Mouse (Mus musculus) heart, embryonic 13.5 days (tissue): ENCODE measurements around the gene Gm36079. TPM values are rescaled to one million over a fixed set of nuclear protein-coding genes. Genes with fewer than 3 reads are reported as not detected.
"Not testable (repeated sequence)": the region's sequence is repeated elsewhere in the genome, so short reads cannot be mapped to it uniquely, and the experiment has no call there.

Experiments
- ATAC-seq: fragments of 200-750 bp; cut with Nextera tagmentation; 2 replicates; pipeline ENCODE4 v1.8.0; 2017; ENCODE audit warnings: moderate TSS enrichment; ENCODE audit not compliant: insufficient number of reproducible peaks, low FRiP score, low TSS enrichment; ENCODE audit errors: extremely low read depth
- H3K27ac ChIP-seq: fragments of 300-500 bp; sonication (generic); replicated peaks from 2 replicates; pipeline ENCODE4 v1.5.1; 2015; ENCODE audit warnings: moderate library complexity, mild to moderate bottlenecking, inconsistent platforms
- H3K27me3 ChIP-seq: fragments of 300-500 bp; sonication (generic); replicated peaks from 2 replicates; pipeline ENCODE4 v1.6.1; 2015; ENCODE audit warnings: mild to moderate bottlenecking, inconsistent platforms
- H3K36me3 ChIP-seq: fragments of 300-500 bp; sonication (generic); 2 replicates; pipeline ENCODE4 v1.6.1; 2015; ENCODE audit warnings: mild to moderate bottlenecking, inconsistent platforms
- H3K4me1 ChIP-seq: fragments of 300-500 bp; sonication (generic); 2 replicates; pipeline ENCODE4 v1.6.1; 2015; ENCODE audit warnings: inconsistent platforms
- H3K4me2 ChIP-seq: fragments of 300-500 bp; sonication (generic); 2 replicates; pipeline ENCODE4 v1.6.1; 2015; ENCODE audit warnings: inconsistent platforms, mild to moderate bottlenecking, moderate library complexity
- H3K4me3 ChIP-seq: fragments of 300-500 bp; sonication (generic); 2 replicates; pipeline ENCODE4 v1.5.1; 2015; ENCODE audit warnings: moderate library complexity, mild to moderate bottlenecking, inconsistent platforms
- H3K9ac ChIP-seq: fragments of 300-500 bp; sonication (generic); 2 replicates; pipeline ENCODE4 v1.6.1; 2015; ENCODE audit warnings: inconsistent platforms, mild to moderate bottlenecking, moderate library complexity
- H3K9me3 ChIP-seq: fragments of 300-500 bp; sonication (generic); 2 replicates; pipeline ENCODE4 v1.6.1; 2016; ENCODE audit warnings: inconsistent platforms
- WGBS: fragments of 180-500 bp; shearing (Covaris S2); methylation state at CpG from one replicate; pipeline ENCODE4 v1.1.7; 2015; ENCODE audit warnings: mixed read lengths; 5-methylcytosine and 5-hydroxymethylcytosine counted together
- polyA plus RNA-seq: library from polyadenylated mRNA; unstranded; fragments of >200 nt; fragmentation: Nextera tagmentation; extraction: Ambion mirVana; gene quantifications from 2 replicates; pipeline ENCODE4 v1.2.1, GENCODE M21; 2015

The Gm36079 gene
- polyA plus RNA-seq, result not detected in 2 replicates

DNA sequence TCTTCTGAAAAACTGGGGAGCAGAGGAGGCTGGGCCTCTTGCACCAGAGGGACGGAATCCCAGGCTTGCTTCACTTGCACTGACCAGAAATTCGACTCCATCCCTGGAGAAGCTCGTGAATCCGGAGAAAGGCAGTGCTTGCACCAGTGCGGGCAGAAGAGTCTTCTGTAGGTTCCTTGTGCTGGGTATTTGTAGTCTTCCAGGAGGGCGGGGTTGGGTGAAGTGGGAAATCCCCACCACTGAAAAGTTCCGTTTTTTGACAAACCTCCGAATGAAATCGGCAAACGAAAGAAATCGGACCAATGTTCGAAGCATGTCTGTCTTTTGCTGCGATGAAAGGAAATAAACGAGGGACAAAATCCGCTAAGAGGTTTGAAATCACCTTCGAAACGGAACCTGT, at the start of gene Gm36079:
TSS of gene Gm36079 (minus strand) at position 101 of the 400 bp plus-strand sequence.
- peaks cover 27% of the 10 kb centered on the region for H3K27me3 ChIP-seq
- not testable (repeated sequence) for H3K4me2 ChIP-seq, H3K9me3 ChIP-seq, H3K4me1 ChIP-seq, H3K27ac ChIP-seq, H3K36me3 ChIP-seq, H3K9ac ChIP-seq, ATAC-seq, H3K4me3 ChIP-seq
- 0% methylated on average over 3 of the region's 17 CpGs for WGBS

- ATAC-seq, result not testable (repeated sequence)
Measured at GRCm38 (mm10) chr13:120070878-120071277, 44.1 kb upstream of the Gm36079 start.

GRCm38 (mm10) chr13:120070012-120070598, 43.3 kb upstream of the Gm36079 start:
- not testable (repeated sequence) for H3K36me3 ChIP-seq, H3K27ac ChIP-seq, ATAC-seq, H3K9ac ChIP-seq, H3K9me3 ChIP-seq, H3K4me3 ChIP-seq, H3K4me1 ChIP-seq, H3K4me2 ChIP-seq, H3K27me3 ChIP-seq
- no CpG with 5 or more reads among the region's 12 CpGs for WGBS

More at GRCm38 (mm10) chr13:120070878-120071277, 44.1 kb upstream of the Gm36079 start:
- not testable (repeated sequence) for H3K27me3 ChIP-seq, H3K9me3 ChIP-seq, H3K4me2 ChIP-seq, H3K9ac ChIP-seq, H3K4me1 ChIP-seq, H3K27ac ChIP-seq, H3K4me3 ChIP-seq, H3K36me3 ChIP-seq
- no CpG with 5 or more reads among the region's 13 CpGs for WGBS

- not testable (repeated sequence) for H3K27me3 ChIP-seq, ATAC-seq, H3K4me2 ChIP-seq, H3K9me3 ChIP-seq, H3K9ac ChIP-seq, H3K4me3 ChIP-seq, H3K4me1 ChIP-seq, H3K27ac ChIP-seq, H3K36me3 ChIP-seq
- no CpG with 5 or more reads among the region's 22 CpGs for WGBS
Measured at GRCm38 (mm10) chr13:120063439-120064089, 36.8 kb upstream of the Gm36079 start.

DNA sequence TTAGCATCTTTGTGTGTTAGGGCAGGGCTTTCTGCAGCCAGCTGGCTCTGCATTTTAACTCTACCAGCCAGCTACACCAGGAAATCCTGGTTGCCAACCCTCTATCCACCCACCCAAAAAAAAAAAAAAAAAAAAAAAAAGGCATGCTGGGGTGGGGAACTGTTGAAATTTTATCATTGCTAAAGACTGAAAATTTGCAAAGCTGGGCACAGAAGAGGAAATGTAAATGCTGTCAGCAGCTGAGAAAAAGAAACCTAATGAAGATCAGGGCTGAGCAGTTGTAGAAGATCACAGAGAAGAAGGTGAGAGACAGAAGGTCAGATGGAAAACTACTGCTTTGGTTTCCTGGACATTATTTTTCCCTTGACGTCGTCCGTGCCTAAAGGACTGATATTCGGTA, 36.1 kb upstream of the Gm36079 start:
- no CpG with 5 or more reads among the region's 4 CpGs for WGBS

GRCm38 (mm10) chr13:120052085-120052484, 25.3 kb upstream of the Gm36079 start, which contains the start of gene Gm21188:
Gene Gm21188 (minus strand): TSS chr13:120052194.
- H3K9ac ChIP-seq, H3K27ac ChIP-seq, H3K9me3 ChIP-seq, ATAC-seq, H3K4me3 ChIP-seq, H3K4me2 ChIP-seq, H3K27me3 ChIP-seq, H3K4me1 ChIP-seq, H3K36me3 ChIP-seq: not testable (repeated sequence)

More for the DNA sequence above, 36.1 kb upstream of the Gm36079 start:
- not testable (repeated sequence) for H3K9me3 ChIP-seq, ATAC-seq, H3K27me3 ChIP-seq, H3K9ac ChIP-seq, H3K4me3 ChIP-seq, H3K4me2 ChIP-seq, H3K4me1 ChIP-seq, H3K27ac ChIP-seq, H3K36me3 ChIP-seq

GRCm38 (mm10) chr13:120048608-120049007, 21.8 kb upstream of the Gm36079 start:
- not testable (repeated sequence) for H3K27ac ChIP-seq, H3K4me1 ChIP-seq, H3K36me3 ChIP-seq, H3K4me2 ChIP-seq, H3K4me3 ChIP-seq, ATAC-seq, H3K27me3 ChIP-seq, H3K9me3 ChIP-seq, H3K9ac ChIP-seq
- no CpG with 5 or more reads among the region's 5 CpGs for WGBS

DNA sequence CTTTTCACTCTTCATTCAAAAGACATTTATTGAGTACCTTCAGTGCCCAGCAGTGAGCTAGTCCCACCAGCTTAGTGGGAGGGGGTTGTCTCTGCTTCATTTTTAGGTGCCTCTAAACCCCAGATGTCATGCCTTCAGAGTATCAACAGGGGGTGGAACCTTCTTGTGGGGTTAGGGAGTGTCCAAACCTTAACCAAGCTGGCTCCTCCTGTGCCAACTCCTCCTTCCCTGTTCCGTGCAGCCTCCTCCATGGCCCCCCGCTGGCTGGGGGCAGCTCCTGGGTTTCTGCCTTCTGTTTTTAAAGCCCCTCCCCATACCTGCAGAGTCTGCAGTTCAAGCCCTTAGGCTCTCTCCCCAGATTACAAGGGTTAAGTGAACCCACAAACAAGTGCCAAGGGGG, 21.4 kb upstream of the Gm36079 start:
- not testable (repeated sequence) for H3K27me3 ChIP-seq, H3K27ac ChIP-seq, H3K9me3 ChIP-seq, H3K4me1 ChIP-seq, H3K9ac ChIP-seq, H3K4me2 ChIP-seq, H3K36me3 ChIP-seq, ATAC-seq, H3K4me3 ChIP-seq
- WGBS, result no CpG with 5 or more reads among the region's 2 CpGs

DNA sequence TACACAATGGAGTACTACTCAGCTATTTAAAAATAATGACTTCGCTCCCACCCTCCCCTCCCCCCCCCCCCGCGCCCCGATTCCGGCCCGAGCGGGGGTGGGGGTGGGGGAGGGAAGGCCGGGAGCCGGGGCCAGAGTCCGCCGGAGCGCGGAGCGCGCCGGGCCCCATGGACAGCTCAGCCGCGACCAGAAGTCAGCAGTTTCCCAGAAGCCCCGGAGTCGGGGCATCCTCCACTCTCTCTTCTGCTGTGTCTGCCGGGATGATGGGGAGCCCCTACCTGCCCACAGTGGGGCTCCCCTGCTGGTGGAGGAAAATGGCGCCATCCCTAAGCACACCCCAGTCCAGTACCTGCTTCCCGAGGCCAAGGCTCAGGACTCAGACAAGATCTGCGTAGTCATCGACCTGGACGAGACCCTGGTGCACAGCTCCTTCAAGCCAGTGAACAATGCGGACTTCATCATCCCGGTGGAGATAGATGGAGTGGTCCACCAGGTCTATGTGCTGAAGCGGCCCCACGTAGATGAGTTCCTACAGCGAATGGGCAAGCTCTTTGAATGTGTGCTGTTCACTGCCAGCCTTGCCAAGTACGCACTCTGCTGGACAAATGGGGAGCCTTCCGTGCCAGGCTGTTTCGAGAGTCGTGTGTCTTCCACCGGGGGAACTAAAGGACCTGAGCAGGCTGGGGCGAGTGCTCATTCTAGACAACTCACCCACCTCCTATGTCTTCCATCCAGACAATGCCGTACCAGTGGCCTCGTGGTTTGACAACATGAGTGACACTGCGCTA, 19.8 kb upstream of the Gm36079 start:
- ATAC-seq, H3K27me3 ChIP-seq, H3K4me3 ChIP-seq, H3K36me3 ChIP-seq, H3K27ac ChIP-seq, H3K9ac ChIP-seq, H3K4me2 ChIP-seq, H3K4me1 ChIP-seq, H3K9me3 ChIP-seq: not testable (repeated sequence)
- 3% methylated on average over 11 of the region's 40 CpGs for WGBS

DNA sequence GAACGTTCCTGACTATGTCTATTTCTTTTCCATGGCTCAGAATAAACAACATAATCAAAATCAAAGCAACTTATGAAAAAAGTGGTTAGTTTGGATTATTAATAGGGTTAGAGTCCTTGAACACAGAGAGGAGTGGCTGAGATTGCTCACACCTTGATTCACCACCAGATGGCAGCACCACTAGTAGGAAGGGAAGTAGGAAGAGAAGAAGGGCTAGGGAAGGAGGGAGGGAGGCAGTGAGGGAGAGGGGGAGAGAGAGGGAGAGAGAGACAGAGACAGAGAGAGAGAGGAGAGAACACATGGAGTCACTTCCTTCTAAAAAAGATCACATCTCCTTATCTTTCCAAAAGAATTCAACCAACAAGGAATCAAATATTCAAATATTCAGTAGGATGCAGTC, 14.3 kb upstream of the Gm36079 start:
- H3K4me3 ChIP-seq, H3K4me1 ChIP-seq, H3K27ac ChIP-seq, ATAC-seq, H3K9me3 ChIP-seq, H3K9ac ChIP-seq, H3K4me2 ChIP-seq, H3K36me3 ChIP-seq: not testable (repeated sequence)
- WGBS, result no CpG with 5 or more reads among the region's 1 CpGs
- peaks cover 18% of the 10 kb centered on the region for H3K27me3 ChIP-seq

GRCm38 (mm10) chr13:120037881-120038280, 11.1 kb upstream of the Gm36079 start:
- H3K4me1 ChIP-seq, H3K36me3 ChIP-seq, H3K9me3 ChIP-seq, ATAC-seq, H3K9ac ChIP-seq, H3K27ac ChIP-seq, H3K4me2 ChIP-seq, H3K4me3 ChIP-seq: not testable (repeated sequence)
- WGBS, result 8% methylated on average over 6 of the region's 6 CpGs
- peaks cover 28% of the 10 kb centered on the region for H3K27me3 ChIP-seq
